Mouse (Mus musculus) ES-E14 (cell line): ENCODE data around the gene Nt5c2.

Experiments used
- CHD2 ChIP-seq: IDR thresholded peaks from 2 replicates; pipeline ENCODE4 v1.6.1; 2014; ENCODE audit warnings: mild to moderate bottlenecking, low read depth, low read length, inconsistent platforms
- ZC3H11A ChIP-seq: IDR thresholded peaks from 2 replicates; pipeline ENCODE4 v1.6.1; 2012; ENCODE audit warnings: low read depth, mild to moderate bottlenecking, inconsistent platforms, low read length, borderline replicate concordance

GRCm38 (mm10) chr19:46892856-46893255, 122.1 kb downstream of the Nt5c2 start:
- TF ChIP-seq ZC3H11A (no peak), CHD2 (no peak)
